Mouse (Mus musculus) MEL (cell line): ENCODE measurements around the gene Tifa. TPM values are rescaled to one million over a fixed set of nuclear protein-coding genes. Genes with fewer than 3 reads are reported as not detected.

ENCODE experiments used
- DNase-seq: peaks from one replicate; pipeline ENCODE4 v3.0.0; 2011; ENCODE audit warnings: low read depth, low spot score
- H3K27ac ChIP-seq: 2 replicates; pipeline ENCODE4 v1.5.1; 2012; ENCODE audit warnings: low read depth, mild to moderate bottlenecking, control low read depth, low read length, moderate library complexity; ENCODE audit not compliant: control insufficient read depth
- H3K27me3 ChIP-seq, 2 experiments: fragments of 150-350 bp in 1 of 2; sonication (generic) in 1 of 2; 2 replicates each; pipeline ENCODE4 v1.6.1; 2012; ENCODE audit warnings: low read length in 2 of 2, mild to moderate bottlenecking in 2 of 2, improper control_type of control experiment in 1 of 2, moderate library complexity in 1 of 2; ENCODE audit not compliant: insufficient read depth in 2 of 2, control insufficient read depth in 1 of 2
- H3K36me3 ChIP-seq, 2 experiments: 2 replicates each; pipeline ENCODE4 v1.6.1; 2012 to 2014; ENCODE audit warnings: low read length in 2 of 2, improper control_type of control experiment in 1 of 2, inconsistent platforms in 1 of 2, mild to moderate bottlenecking in 1 of 2; ENCODE audit not compliant: insufficient read depth in 2 of 2, control insufficient read depth in 1 of 2
- H3K4me1 ChIP-seq, 2 experiments: fragments of 150-350 bp in 1 of 2; sonication (generic) in 1 of 2; 2 replicates each; pipeline ENCODE4 v1.6.1; 2012; ENCODE audit warnings: low read length in 2 of 2, improper control_type of control experiment in 1 of 2, mild to moderate bottlenecking in 1 of 2; ENCODE audit not compliant: insufficient read depth in 2 of 2, control insufficient read depth in 1 of 2
- H3K4me3 ChIP-seq, 2 experiments: fragments of 150-350 bp in 1 of 2; sonication (generic) in 1 of 2; 2 replicates each; pipeline ENCODE4 v1.5.1; 2012; ENCODE audit warnings: low read depth in 2 of 2, low read length in 2 of 2, mild to moderate bottlenecking in 2 of 2, moderate library complexity in 2 of 2, control low read depth in 1 of 2, improper control_type of control experiment in 1 of 2; ENCODE audit not compliant: control insufficient read depth in 1 of 2, insufficient read depth in 1 of 2
- H3K79me2 ChIP-seq: 2 replicates; pipeline ENCODE4 v1.6.1; 2012; ENCODE audit warnings: mild to moderate bottlenecking, low read length, moderate library complexity; ENCODE audit not compliant: control insufficient read depth, poor library complexity, insufficient read depth
- H3K9ac ChIP-seq: 2 replicates; pipeline ENCODE4 v1.6.1; 2012; ENCODE audit warnings: low read depth, mild to moderate bottlenecking, control low read depth, low read length, moderate library complexity; ENCODE audit not compliant: control insufficient read depth, poor library complexity, severe bottlenecking
- H3K9me3 ChIP-seq: fragments of 150-350 bp; sonication (generic); replicated peaks from 2 replicates; pipeline ENCODE4 v1.6.1; 2012; ENCODE audit warnings: mild to moderate bottlenecking, low read length, improper control_type of control experiment, moderate library complexity; ENCODE audit not compliant: insufficient read depth
- CHD2 ChIP-seq: IDR thresholded peaks from 2 replicates; pipeline ENCODE4 v1.6.1; 2011; ENCODE audit warnings: low read length, improper control_type of control experiment
- EP300 ChIP-seq, 2 experiments: IDR thresholded peaks; 2 replicates each; pipeline ENCODE4 v1.6.1; 2011; ENCODE audit warnings: improper control_type of control experiment in 2 of 2, low read length in 2 of 2, low read depth in 1 of 2, mild to moderate bottlenecking in 1 of 2
- JUND ChIP-seq: IDR thresholded peaks from 2 replicates; pipeline ENCODE4 v1.6.1; 2011; ENCODE audit warnings: low read depth, mild to moderate bottlenecking, improper control_type of control experiment, low read length
- KAT2A ChIP-seq: conservative IDR thresholded peaks from 2 replicates; pipeline ENCODE4 v1.6.1; 2012; ENCODE audit warnings: low read depth, low read length, improper control_type of control experiment, inconsistent platforms
- MAFK ChIP-seq: IDR thresholded peaks from 2 replicates; pipeline ENCODE4 v1.6.1; 2011; ENCODE audit warnings: low read depth, mild to moderate bottlenecking, low read length, improper control_type of control experiment, borderline replicate concordance
- MEF2A ChIP-seq: IDR thresholded peaks from 2 replicates; pipeline ENCODE4 v1.6.1; 2014; ENCODE audit warnings: low read depth, mild to moderate bottlenecking, inconsistent platforms, low read length, improper control_type of control experiment; ENCODE audit not compliant: poor library complexity, insufficient replicate concordance, severe bottlenecking; ENCODE audit errors: extremely low read depth
- MXI1 ChIP-seq: IDR thresholded peaks from 2 replicates; pipeline ENCODE4 v1.6.1; 2011; ENCODE audit warnings: mild to moderate bottlenecking, low read depth, low read length, improper control_type of control experiment
- MYC ChIP-seq: IDR thresholded peaks from 2 replicates; pipeline ENCODE4 v1.6.1; 2011; ENCODE audit warnings: low read depth, mild to moderate bottlenecking, low read length, improper control_type of control experiment, moderate library complexity
- NELFE ChIP-seq: IDR thresholded peaks from 2 replicates; pipeline ENCODE4 v1.6.1; 2011; ENCODE audit warnings: low read depth, low read length, improper control_type of control experiment
- POLR2AphosphoS5 ChIP-seq: IDR thresholded peaks from 2 replicates; pipeline ENCODE4 v1.6.1; 2012; ENCODE audit warnings: low read depth, borderline replicate concordance, mild to moderate bottlenecking, inconsistent platforms, low read length, moderate library complexity, mixed read lengths
- RAD21 ChIP-seq: IDR thresholded peaks from 2 replicates; pipeline ENCODE4 v1.6.1; 2011; ENCODE audit warnings: mild to moderate bottlenecking, low read depth, low read length, improper control_type of control experiment
- RCOR1 ChIP-seq: IDR thresholded peaks from 2 replicates; pipeline ENCODE4 v1.6.1; 2012; ENCODE audit warnings: low read depth, mild to moderate bottlenecking, inconsistent platforms, low read length, improper control_type of control experiment
- TAL1 ChIP-seq: IDR thresholded peaks from 2 replicates; pipeline ENCODE4 v1.6.1; 2012; ENCODE audit warnings: mild to moderate bottlenecking, inconsistent platforms, low read length, moderate library complexity, mixed read lengths
- TBP ChIP-seq: IDR thresholded peaks from 2 replicates; pipeline ENCODE4 v1.8.0; 2011; ENCODE audit warnings: low read depth, low read length, improper control_type of control experiment
- UBTF ChIP-seq: IDR thresholded peaks from 2 replicates; pipeline ENCODE4 v1.6.1; 2012; ENCODE audit warnings: low read depth, mild to moderate bottlenecking, inconsistent platforms, low read length, improper control_type of control experiment, moderate library complexity, borderline replicate concordance; ENCODE audit not compliant: insufficient read depth
- USF1 ChIP-seq: IDR thresholded peaks from 2 replicates; pipeline ENCODE4 v1.6.1; 2014; ENCODE audit warnings: low read depth, mild to moderate bottlenecking, inconsistent platforms, low read length, improper control_type of control experiment, moderate library complexity
- ZKSCAN1 ChIP-seq: IDR thresholded peaks from 2 replicates; pipeline ENCODE4 v1.6.1; 2012; ENCODE audit warnings: low read depth, mild to moderate bottlenecking, inconsistent platforms, low read length, improper control_type of control experiment, moderate library complexity
- ZMIZ1 ChIP-seq: IDR thresholded peaks from 2 replicates; pipeline ENCODE4 v1.6.1; 2012; ENCODE audit warnings: low read depth, mild to moderate bottlenecking, inconsistent platforms, low read length, improper control_type of control experiment, moderate library complexity
- ZNF384 ChIP-seq: IDR thresholded peaks from 2 replicates; pipeline ENCODE4 v1.6.1; 2012; ENCODE audit warnings: low read depth, mild to moderate bottlenecking, inconsistent platforms, low read length, improper control_type of control experiment
- polyA plus RNA-seq, 2 experiments: library from polyadenylated mRNA; stranded (reverse) in 1 of 2; unstranded in 1 of 2; fragments of >175 nt in 1 of 2; fragments of >200 nt in 1 of 2; gene quantifications; 2 replicates each; pipeline versions ENCODE4 v1.2.1 to v1.2.4; 2012; ENCODE audit warnings: low replicate concordance in 2 of 2, low read depth in 1 of 2; ENCODE audit not compliant: insufficient read length in 2 of 2, insufficient read depth in 1 of 2, missing spikeins in 1 of 2
- total RNA-seq: library from RNA; depleted of rRNA; stranded (reverse); fragments of 300-350 nt; gene quantifications from 2 replicates; pipeline ENCODE4 v1.2.3, GENCODE M21; 2012

Gene Tifa
- total and polyA plus RNA-seq, 3 experiments: 1.7 to 3.0 TPM; not detected in 1

- Histone ChIP-seq H3K27ac (no peak overlapping the region), H3K27me3 (no peaks in the 10 kb centered on the region), H3K4me1 (peaks cover 5 to 11% of the 10 kb centered on the region in 2 experiments; a peak in 3 of 4 replicates), H3K9ac (no peak overlapping the region), H3K36me3 (peaks cover 0 to 10% of the 10 kb centered on the region in 2 experiments; a peak in 2 of 4 replicates), H3K79me2 (no peaks in the 10 kb centered on the region), H3K9me3 (no peaks in the 10 kb centered on the region), H3K4me3 (no peak overlapping the region)
- TF ChIP-seq USF1 (no peak), MAFK (no peak), MXI1 (no peak), TBP (no peak)
- DNase-seq: no peak
Measured at GRCm38 (mm10) chr3:127796271-127796670, 6.7 kb downstream of the Tifa start.

GRCm38 (mm10) chr3:127801162-127801561 is 11.6 kb downstream of the Tifa start:
- Histone ChIP-seq H3K9me3 (no peaks in the 10 kb centered on the region), H3K27ac (no peak overlapping the region), H3K27me3 (no peaks in the 10 kb centered on the region), H3K4me3 (no peak overlapping the region), H3K79me2 (no peaks in the 10 kb centered on the region), H3K4me1 (no peaks in the 10 kb centered on the region), H3K36me3 (no peaks in the 10 kb centered on the region), H3K9ac (no peak overlapping the region)
- DNase-seq: no peak
- TF ChIP-seq MEF2A (no peak), ZMIZ1 (no peak), RCOR1 (no peak), EP300 (IDR thresholded peaks at IDR 0.05; ENCODE audit: low read depth in 1 of 2, low read length in 2 of 2) (no peak), MAFK (no peak), TAL1 (no peak), MXI1 (no peak), JUND (no peak), RAD21 (no peak), ZNF384 (no peak), MYC (no peak), POLR2AphosphoS5 (no peak), CHD2 (no peak), KAT2A (no peak)

GRCm38 (mm10) chr3:127802814-127803213 is 13.2 kb downstream of the Tifa start:
- Histone ChIP-seq H3K4me3 (no peak overlapping the region), H3K9me3 (no peaks in the 10 kb centered on the region), H3K79me2 (no peaks in the 10 kb centered on the region), H3K27me3 (no peaks in the 10 kb centered on the region), H3K9ac (no peak overlapping the region), H3K27ac (no peak overlapping the region), H3K4me1 (no peaks in the 10 kb centered on the region), H3K36me3 (peaks cover 0 to 1% of the 10 kb centered on the region in 2 experiments; a peak in 1 of 4 replicates)
- TF ChIP-seq UBTF (no peak), NELFE (no peak), ZKSCAN1 (no peak)
- no peak for DNase-seq
